Mouse (Mus musculus): ENCODE data around the gene Rnf187.
A peak's percentile ranks its signal among the peaks of the same experiment; 100 is the strongest.

Rnf187 gene

GRCm38 (mm10) chr11:58938322-58939087 lies at the start of gene Rnf187:
Gene Rnf187 (minus strand): TSS chr11:58938916.
- DNase-seq (ENCODE audit: low spot score in 2 of 2): peak; percentile 91 to 92

DNA sequence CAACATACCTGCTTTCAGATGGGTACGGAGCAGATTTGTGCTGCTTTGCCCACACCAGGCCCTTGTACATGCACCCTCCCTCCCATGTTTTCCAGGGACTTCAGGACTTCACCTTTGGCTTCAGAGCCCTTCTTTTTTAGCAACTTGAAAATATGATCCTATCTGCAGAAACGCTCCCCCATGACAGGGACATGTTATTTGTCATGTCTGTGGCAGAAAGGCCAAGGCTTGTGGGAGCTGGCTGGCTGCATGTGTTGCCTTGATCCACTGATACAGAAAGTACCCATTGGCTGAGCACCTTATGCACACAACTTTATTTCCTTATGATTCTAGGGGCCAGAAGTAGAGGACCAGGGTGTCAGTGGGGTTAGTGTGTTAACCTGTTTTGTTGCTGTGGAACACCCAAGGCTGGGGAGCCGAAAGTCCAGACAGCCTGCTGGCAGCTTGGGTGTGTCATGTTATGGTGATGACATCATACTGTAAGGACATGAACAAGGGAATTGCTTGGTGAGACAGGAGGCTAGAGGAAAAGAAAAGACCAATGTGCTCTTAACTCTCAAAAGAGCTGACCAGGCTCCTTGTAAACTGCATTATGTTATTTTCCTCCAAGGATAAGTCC lies 46.7 kb upstream of the Rnf187 start:
- no peak for DNase-seq (ENCODE audit: low spot score in 2 of 2)

GRCm38 (mm10) chr11:58984657-58985056 lies 45.9 kb upstream of the Rnf187 start:
- DNase-seq (ENCODE audit: low spot score in 2 of 2): no peak

- DNase-seq (ENCODE audit: low spot score in 2 of 2): no peak
These were observed 45.1 kb upstream of the Rnf187 start for GRCm38 (mm10) chr11:58983691-58984341.

- DNase-seq (ENCODE audit: low spot score in 2 of 2): no peak
These were observed 43.9 kb upstream of the Rnf187 start for GRCm38 (mm10) chr11:58982471-58983097.

DNA sequence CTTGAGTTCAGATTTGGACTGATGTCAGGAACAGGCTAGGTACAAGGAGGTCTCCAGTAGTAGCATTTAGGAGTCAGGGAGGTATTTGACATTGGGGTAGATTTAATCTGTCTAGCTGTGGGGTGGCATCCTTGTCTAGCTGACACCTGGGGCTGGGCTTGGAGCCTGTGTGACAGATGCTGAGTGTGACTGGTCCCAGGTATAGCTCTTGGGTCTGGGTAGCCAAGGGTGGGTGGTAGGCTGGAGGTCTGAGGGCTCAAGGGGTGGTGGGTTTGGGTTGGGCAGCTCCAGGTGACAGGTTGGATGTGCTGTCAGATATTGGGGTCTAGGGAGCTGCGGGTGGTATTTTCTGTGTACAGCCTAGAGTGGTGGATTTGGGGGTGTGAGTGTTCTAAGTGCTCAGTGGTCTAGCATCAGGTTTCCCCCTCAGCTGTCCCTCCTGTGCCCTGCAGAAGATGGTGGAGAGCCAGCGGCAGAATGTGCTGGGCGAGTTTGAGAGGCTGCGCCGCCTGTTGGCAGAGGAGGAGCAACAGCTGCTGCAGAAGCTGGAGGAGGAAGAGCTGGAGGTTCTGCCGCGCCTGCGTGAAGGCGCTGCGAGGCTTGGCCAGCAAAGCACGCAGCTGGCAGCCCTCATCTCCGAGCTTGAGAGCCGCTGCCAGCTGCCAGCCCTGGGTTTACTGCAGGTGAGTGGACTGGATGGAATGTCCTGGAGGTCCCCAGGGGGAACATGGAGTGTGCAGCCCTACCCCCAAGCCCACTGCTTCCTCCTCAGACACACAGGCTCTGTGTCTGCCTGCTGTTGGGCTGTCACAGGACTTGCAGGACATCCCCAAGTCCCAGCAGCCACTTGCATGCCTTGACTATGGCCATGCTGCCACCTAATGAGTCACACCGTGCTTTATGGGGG lies 43.1 kb upstream of the Rnf187 start:
- peak; percentile 56 to 76 for DNase-seq (ENCODE audit: low spot score in 2 of 2)

DNA sequence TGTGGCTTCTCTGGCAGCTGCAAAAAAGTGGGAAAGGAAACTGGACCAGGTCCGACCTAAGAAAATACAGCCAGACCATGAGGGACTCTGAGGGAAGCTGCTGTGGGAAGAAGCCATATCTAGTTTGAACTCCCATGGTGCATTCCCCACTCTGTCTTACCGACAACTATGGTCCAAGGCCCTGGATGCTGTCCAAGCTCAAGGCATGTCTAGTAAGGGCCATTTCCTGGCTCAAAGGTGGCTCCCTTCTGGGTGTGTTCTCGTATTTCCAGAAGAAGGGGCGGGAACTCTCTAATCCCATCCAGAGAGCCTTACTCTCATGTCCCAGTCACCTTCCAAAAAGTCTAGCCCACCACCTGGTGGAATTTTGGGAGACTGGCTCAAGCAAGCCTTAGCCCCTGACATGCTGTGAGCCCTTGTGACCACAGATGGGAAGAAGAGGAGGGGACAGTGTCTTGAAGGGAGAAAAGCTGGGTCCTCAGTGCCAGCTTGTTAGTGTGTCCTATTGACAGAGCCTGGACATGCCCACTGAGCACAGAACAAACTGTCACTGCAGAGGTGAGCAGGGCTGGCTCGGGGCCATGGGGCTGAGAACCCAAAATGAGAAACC lies 41.8 kb upstream of the Rnf187 start:
- no peak for DNase-seq (ENCODE audit: low spot score in 2 of 2)

- peak in 1 of 2 experiments; percentile 54 for DNase-seq (ENCODE audit: low spot score in 2 of 2)
These were observed 40.9 kb upstream of the Rnf187 start for GRCm38 (mm10) chr11:58979661-58980060.

GRCm38 (mm10) chr11:58979183-58979582 lies 40.5 kb upstream of the Rnf187 start:
- no peak for DNase-seq (ENCODE audit: low spot score in 2 of 2)

GRCm38 (mm10) chr11:58978706-58979030 lies 40.0 kb upstream of the Rnf187 start:
- DNase-seq (ENCODE audit: low spot score in 2 of 2): no peak

DNA sequence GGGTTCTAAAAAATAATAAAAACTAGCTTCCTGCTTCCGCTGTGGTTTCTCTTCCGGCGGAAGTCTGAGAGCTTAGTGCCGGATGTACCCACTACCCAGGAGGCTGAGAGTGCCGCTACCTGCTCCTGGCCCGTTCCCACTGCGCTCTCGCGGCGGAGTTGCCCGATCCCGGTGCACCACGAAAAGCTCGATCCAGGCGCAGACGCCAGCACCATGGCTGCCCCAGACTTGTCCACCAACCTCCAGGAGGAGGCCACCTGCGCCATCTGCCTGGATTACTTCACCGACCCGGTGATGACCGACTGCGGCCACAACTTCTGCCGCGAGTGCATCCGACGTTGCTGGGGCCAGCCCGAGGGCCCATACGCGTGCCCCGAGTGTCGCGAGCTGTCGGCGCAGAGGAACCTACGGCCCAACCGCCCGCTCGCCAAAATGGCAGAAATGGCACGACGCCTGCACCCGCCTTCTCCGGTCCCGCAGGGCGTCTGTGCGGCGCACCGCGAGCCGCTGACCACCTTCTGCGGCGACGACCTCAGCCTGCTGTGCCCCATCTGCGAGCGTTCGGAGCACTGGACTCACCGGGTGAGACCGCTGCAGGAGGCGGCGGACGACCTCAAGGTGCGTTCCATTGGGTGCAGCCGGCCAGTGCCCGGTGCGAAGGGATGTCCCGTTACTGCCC lies 39.5 kb upstream of the Rnf187 start, which contains the start of gene Trim11:
Gene Trim11 (plus strand): TSS at position 67 of the 679 bp plus-strand sequence.
- peak; percentile 69 for DNase-seq (ENCODE audit: low spot score in 2 of 2)

DNA sequence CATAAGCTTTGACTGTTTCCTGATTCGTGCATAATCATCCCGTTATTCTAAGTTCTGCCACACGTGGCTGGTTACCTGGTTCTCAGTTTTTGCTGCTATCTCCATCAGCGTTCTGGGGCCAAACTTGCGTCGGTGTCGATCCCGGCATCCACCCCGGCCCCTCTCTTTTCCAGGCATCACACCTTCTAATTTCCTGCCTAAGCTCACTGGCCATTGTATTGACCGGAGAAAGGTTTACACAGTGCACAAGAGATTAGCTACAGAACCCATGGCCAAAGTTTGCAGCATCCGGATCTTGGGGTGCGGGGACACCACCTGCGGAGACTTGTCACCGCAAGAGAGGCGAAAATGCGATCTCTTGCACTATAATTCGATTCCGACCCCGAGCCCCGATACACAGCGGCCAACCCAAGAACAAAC lies 38.9 kb upstream of the Rnf187 start:
- no peak for DNase-seq (ENCODE audit: low spot score in 2 of 2)

- DNase-seq (ENCODE audit: low spot score in 2 of 2): no peak
These were observed 38.4 kb upstream of the Rnf187 start for GRCm38 (mm10) chr11:58977150-58977549.

- DNase-seq (ENCODE audit: low spot score in 2 of 2): no peak
These were observed 35.7 kb upstream of the Rnf187 start for GRCm38 (mm10) chr11:58974414-58974813.

GRCm38 (mm10) chr11:58971796-58972195 lies 33.1 kb upstream of the Rnf187 start:
- no peak for DNase-seq (ENCODE audit: low spot score in 2 of 2)

DNA sequence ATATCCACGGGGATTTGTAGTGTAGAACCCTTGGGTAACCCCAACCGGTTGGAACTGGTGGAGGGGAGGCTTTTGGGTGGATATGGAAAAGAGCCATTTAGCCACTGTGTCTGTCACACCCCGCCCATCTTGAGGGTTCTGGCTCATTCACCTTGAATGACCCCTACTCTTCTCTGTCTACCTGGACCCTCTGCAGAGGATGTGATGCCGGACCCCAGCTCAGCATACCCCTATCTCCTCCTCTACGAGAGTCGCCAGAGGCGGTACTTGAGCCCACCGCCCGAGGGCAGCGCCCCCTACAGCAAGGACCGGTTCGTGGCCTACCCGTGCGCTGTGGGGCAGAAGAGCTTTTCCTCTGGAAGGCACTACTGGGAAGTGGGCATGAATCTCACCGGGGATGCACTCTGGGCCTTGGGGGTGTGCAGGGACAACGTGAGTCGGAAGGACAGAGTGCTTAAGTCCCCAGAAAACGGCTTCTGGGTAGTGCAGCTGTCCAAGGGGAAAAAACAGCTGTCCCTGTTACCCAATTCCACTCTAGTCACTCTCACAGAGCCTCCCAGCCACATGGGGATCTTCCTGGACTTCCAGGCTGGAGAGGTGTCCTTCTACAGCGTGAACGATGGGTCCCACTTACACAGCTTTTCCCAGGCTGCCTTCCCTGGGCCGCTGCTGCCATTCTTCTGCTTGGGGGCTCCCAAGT lies 32.3 kb upstream of the Rnf187 start:
- no peak for DNase-seq (ENCODE audit: low spot score in 2 of 2)

DNA sequence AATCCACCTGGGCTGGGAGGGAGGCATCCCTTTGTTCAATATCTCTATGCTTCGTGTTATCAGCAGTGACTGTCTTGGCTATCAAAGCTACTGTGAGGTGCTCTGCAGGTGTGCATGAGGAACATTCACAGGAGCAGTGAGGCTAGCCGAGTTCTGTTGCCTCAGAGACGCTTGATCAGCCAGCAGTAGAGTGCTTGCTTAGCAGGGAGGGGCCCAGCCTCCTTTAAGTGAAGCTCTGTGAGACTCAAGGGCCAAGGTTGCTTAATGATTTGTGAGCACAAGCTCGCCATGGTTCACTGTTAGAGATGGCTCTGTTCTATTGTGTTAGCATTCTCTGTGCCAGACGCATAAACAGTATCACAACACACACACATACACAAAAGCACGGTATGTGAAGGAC lies 30.9 kb upstream of the Rnf187 start:
- DNase-seq (ENCODE audit: low spot score in 2 of 2): no peak

- no peak for DNase-seq (ENCODE audit: low spot score in 2 of 2)
These were observed 30.3 kb upstream of the Rnf187 start for GRCm38 (mm10) chr11:58969027-58969426.

- DNase-seq (ENCODE audit: low spot score in 2 of 2): no peak
These were observed 29.8 kb upstream of the Rnf187 start for GRCm38 (mm10) chr11:58968551-58968950.

GRCm38 (mm10) chr11:58967346-58967745 lies 28.6 kb upstream of the Rnf187 start:
- DNase-seq (ENCODE audit: low spot score in 2 of 2): no peak
